Mouse (Mus musculus) MEL (cell line): ENCODE data around the gene Lemd1. TPM values are rescaled to one million over a fixed set of nuclear protein-coding genes. Genes with fewer than 3 reads are reported as not detected.

Source experiments
- DNase-seq: peaks from one replicate; pipeline ENCODE4 v3.0.0; 2011; ENCODE audit warnings: low read depth, low spot score
- H3K27ac ChIP-seq: 2 replicates; pipeline ENCODE4 v1.5.1; 2012; ENCODE audit warnings: low read depth, mild to moderate bottlenecking, control low read depth, low read length, moderate library complexity; ENCODE audit not compliant: control insufficient read depth
- H3K27me3 ChIP-seq, 2 experiments: fragments of 150-350 bp in 1 of 2; sonication (generic) in 1 of 2; 2 replicates each; pipeline ENCODE4 v1.6.1; 2012; ENCODE audit warnings: low read length in 2 of 2, mild to moderate bottlenecking in 2 of 2, improper control_type of control experiment in 1 of 2, moderate library complexity in 1 of 2; ENCODE audit not compliant: insufficient read depth in 2 of 2, control insufficient read depth in 1 of 2
- H3K36me3 ChIP-seq, 2 experiments: 2 replicates each; pipeline ENCODE4 v1.6.1; 2012 to 2014; ENCODE audit warnings: low read length in 2 of 2, improper control_type of control experiment in 1 of 2, inconsistent platforms in 1 of 2, mild to moderate bottlenecking in 1 of 2; ENCODE audit not compliant: insufficient read depth in 2 of 2, control insufficient read depth in 1 of 2
- H3K4me1 ChIP-seq, 2 experiments: fragments of 150-350 bp in 1 of 2; sonication (generic) in 1 of 2; 2 replicates each; pipeline ENCODE4 v1.6.1; 2012; ENCODE audit warnings: low read length in 2 of 2, improper control_type of control experiment in 1 of 2, mild to moderate bottlenecking in 1 of 2; ENCODE audit not compliant: insufficient read depth in 2 of 2, control insufficient read depth in 1 of 2
- H3K4me3 ChIP-seq, 2 experiments: fragments of 150-350 bp in 1 of 2; sonication (generic) in 1 of 2; 2 replicates each; pipeline ENCODE4 v1.5.1; 2012; ENCODE audit warnings: low read depth in 2 of 2, low read length in 2 of 2, mild to moderate bottlenecking in 2 of 2, moderate library complexity in 2 of 2, control low read depth in 1 of 2, improper control_type of control experiment in 1 of 2; ENCODE audit not compliant: control insufficient read depth in 1 of 2, insufficient read depth in 1 of 2
- H3K79me2 ChIP-seq: 2 replicates; pipeline ENCODE4 v1.6.1; 2012; ENCODE audit warnings: mild to moderate bottlenecking, low read length, moderate library complexity; ENCODE audit not compliant: control insufficient read depth, poor library complexity, insufficient read depth
- H3K9ac ChIP-seq: 2 replicates; pipeline ENCODE4 v1.6.1; 2012; ENCODE audit warnings: low read depth, mild to moderate bottlenecking, control low read depth, low read length, moderate library complexity; ENCODE audit not compliant: control insufficient read depth, poor library complexity, severe bottlenecking
- H3K9me3 ChIP-seq: fragments of 150-350 bp; sonication (generic); replicated peaks from 2 replicates; pipeline ENCODE4 v1.6.1; 2012; ENCODE audit warnings: mild to moderate bottlenecking, low read length, improper control_type of control experiment, moderate library complexity; ENCODE audit not compliant: insufficient read depth
- CHD1 ChIP-seq: IDR thresholded peaks from 2 replicates; pipeline ENCODE4 v1.6.1; 2012; ENCODE audit warnings: low read depth, mild to moderate bottlenecking, inconsistent platforms, low read length, improper control_type of control experiment
- CHD2 ChIP-seq: IDR thresholded peaks from 2 replicates; pipeline ENCODE4 v1.6.1; 2011; ENCODE audit warnings: low read length, improper control_type of control experiment
- E2F4 ChIP-seq: IDR thresholded peaks from 2 replicates; pipeline ENCODE4 v1.6.1; 2011; ENCODE audit warnings: low read depth, low read length, improper control_type of control experiment, borderline replicate concordance
- ELF1 ChIP-seq: IDR thresholded peaks from 2 replicates; pipeline ENCODE4 v1.6.1; 2014; ENCODE audit warnings: low read depth, mild to moderate bottlenecking, inconsistent platforms, low read length, improper control_type of control experiment, moderate library complexity
- EP300 ChIP-seq, 2 experiments: IDR thresholded peaks; 2 replicates each; pipeline ENCODE4 v1.6.1; 2011; ENCODE audit warnings: improper control_type of control experiment in 2 of 2, low read length in 2 of 2, low read depth in 1 of 2, mild to moderate bottlenecking in 1 of 2
- GABPA ChIP-seq: IDR thresholded peaks from 2 replicates; pipeline ENCODE4 v1.6.1; 2012; ENCODE audit warnings: low read depth, mild to moderate bottlenecking, inconsistent platforms, low read length, improper control_type of control experiment, moderate library complexity
- HCFC1 ChIP-seq: IDR thresholded peaks from 2 replicates; pipeline ENCODE4 v1.6.1; 2012; ENCODE audit warnings: low read depth, mild to moderate bottlenecking, inconsistent platforms, low read length, improper control_type of control experiment, moderate library complexity
- JUND ChIP-seq: IDR thresholded peaks from 2 replicates; pipeline ENCODE4 v1.6.1; 2011; ENCODE audit warnings: low read depth, mild to moderate bottlenecking, improper control_type of control experiment, low read length
- KAT2A ChIP-seq: conservative IDR thresholded peaks from 2 replicates; pipeline ENCODE4 v1.6.1; 2012; ENCODE audit warnings: low read depth, low read length, improper control_type of control experiment, inconsistent platforms
- MAFK ChIP-seq: IDR thresholded peaks from 2 replicates; pipeline ENCODE4 v1.6.1; 2011; ENCODE audit warnings: low read depth, mild to moderate bottlenecking, low read length, improper control_type of control experiment, borderline replicate concordance
- MAX ChIP-seq: IDR thresholded peaks from 2 replicates; pipeline ENCODE4 v1.6.1; 2011; ENCODE audit warnings: low read length, improper control_type of control experiment
- MEF2A ChIP-seq: IDR thresholded peaks from 2 replicates; pipeline ENCODE4 v1.6.1; 2014; ENCODE audit warnings: low read depth, mild to moderate bottlenecking, inconsistent platforms, low read length, improper control_type of control experiment; ENCODE audit not compliant: poor library complexity, insufficient replicate concordance, severe bottlenecking; ENCODE audit errors: extremely low read depth
- MYB ChIP-seq: IDR thresholded peaks from 2 replicates; pipeline ENCODE4 v1.6.1; 2011; ENCODE audit warnings: mild to moderate bottlenecking, low read depth, low read length, improper control_type of control experiment
- NELFE ChIP-seq: IDR thresholded peaks from 2 replicates; pipeline ENCODE4 v1.6.1; 2011; ENCODE audit warnings: low read depth, low read length, improper control_type of control experiment
- POLR2A ChIP-seq, 2 experiments: IDR thresholded peaks; 2 replicates each; pipeline ENCODE4 v1.6.1; 2011 to 2012; ENCODE audit warnings: low read length in 2 of 2, mild to moderate bottlenecking in 2 of 2, control low read depth in 1 of 2, improper control_type of control experiment in 1 of 2, low read depth in 1 of 2, moderate library complexity in 1 of 2; ENCODE audit not compliant: control insufficient read depth in 1 of 2, insufficient read depth in 1 of 2, poor library complexity in 1 of 2
- POLR2AphosphoS2 ChIP-seq: IDR thresholded peaks from 2 replicates; pipeline ENCODE4 v1.6.1; 2011; ENCODE audit warnings: low read length, improper control_type of control experiment
- RAD21 ChIP-seq: IDR thresholded peaks from 2 replicates; pipeline ENCODE4 v1.6.1; 2011; ENCODE audit warnings: mild to moderate bottlenecking, low read depth, low read length, improper control_type of control experiment
- RCOR1 ChIP-seq: IDR thresholded peaks from 2 replicates; pipeline ENCODE4 v1.6.1; 2012; ENCODE audit warnings: low read depth, mild to moderate bottlenecking, inconsistent platforms, low read length, improper control_type of control experiment
- TCF12 ChIP-seq: IDR thresholded peaks from 2 replicates; pipeline ENCODE4 v1.6.1; 2014; ENCODE audit warnings: low read depth, mild to moderate bottlenecking, inconsistent platforms, low read length, improper control_type of control experiment, moderate library complexity
- USF1 ChIP-seq: IDR thresholded peaks from 2 replicates; pipeline ENCODE4 v1.6.1; 2014; ENCODE audit warnings: low read depth, mild to moderate bottlenecking, inconsistent platforms, low read length, improper control_type of control experiment, moderate library complexity
- USF2 ChIP-seq, 2 experiments: IDR thresholded peaks; 2 replicates each; pipeline ENCODE4 v1.6.1; 2011 to 2012; ENCODE audit warnings: improper control_type of control experiment in 2 of 2, low read length in 2 of 2, borderline replicate concordance in 1 of 2, inconsistent platforms in 1 of 2, low read depth in 1 of 2, mild to moderate bottlenecking in 1 of 2; ENCODE audit not compliant: insufficient read depth in 1 of 2
- ZNF384 ChIP-seq: IDR thresholded peaks from 2 replicates; pipeline ENCODE4 v1.6.1; 2012; ENCODE audit warnings: low read depth, mild to moderate bottlenecking, inconsistent platforms, low read length, improper control_type of control experiment
- polyA plus RNA-seq, 2 experiments: library from polyadenylated mRNA; stranded (reverse) in 1 of 2; unstranded in 1 of 2; fragments of >175 nt in 1 of 2; fragments of >200 nt in 1 of 2; gene quantifications; 2 replicates each; pipeline versions ENCODE4 v1.2.1 to v1.2.4; 2012; ENCODE audit warnings: low replicate concordance in 2 of 2, low read depth in 1 of 2; ENCODE audit not compliant: insufficient read length in 2 of 2, insufficient read depth in 1 of 2, missing spikeins in 1 of 2
- total RNA-seq: library from RNA; depleted of rRNA; stranded (reverse); fragments of 300-350 nt; gene quantifications from 2 replicates; pipeline ENCODE4 v1.2.3, GENCODE M21; 2012

The Lemd1 gene
- total and polyA plus RNA-seq, 3 experiments, result not detected

GRCm38 (mm10) chr1:132171619-132172018, 19.6 kb upstream of the Lemd1 start (continued):
- TF ChIP-seq E2F4 (no peak), NELFE (no peak)

DNA sequence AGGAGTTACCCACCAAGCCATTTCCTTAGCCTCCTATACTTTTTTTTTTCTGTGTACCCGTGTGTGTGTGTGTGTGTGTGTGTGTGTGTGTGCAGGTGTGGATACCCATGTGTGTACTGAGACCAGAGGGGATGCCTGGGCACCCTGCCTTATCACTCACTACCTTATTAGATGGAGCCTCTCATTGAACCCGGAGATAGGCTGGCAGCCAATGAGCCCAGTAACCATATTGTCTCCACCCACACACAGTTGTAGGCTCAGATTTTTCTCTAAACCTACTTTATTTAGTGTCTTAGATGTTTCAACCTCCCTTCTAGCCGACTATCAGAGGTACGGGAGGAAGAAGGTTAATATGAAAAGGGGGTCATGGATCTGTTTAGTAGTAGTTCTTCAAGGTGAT, 4.9 kb upstream of the Lemd1 start:
- TF ChIP-seq TCF12, result peak; percentile 9; the same call in 1 of the 2 replicates
- TF ChIP-seq ZNF384, result no peak
- TF ChIP-seq MEF2A, result no peak
- 0 out of 4 replicates have a peak, but pooled peaks of 1 of the 2 experiments have one; percentile 18 for TF ChIP-seq EP300 (IDR thresholded peaks at IDR 0.05; ENCODE audit: low read depth in 1 of 2, low read length in 2 of 2)
- peaks cover 7 to 8% of the 10 kb centered on the region in 2 experiments for H3K27me3 ChIP-seq
- no peaks in the 10 kb centered on the region for H3K36me3 ChIP-seq

GRCm38 (mm10) chr1:132188442-132189066, 2.7 kb upstream of the Lemd1 start:
- Histone ChIP-seq H3K27ac (no peak overlapping the region), H3K27me3 (peaks cover 0 to 4% of the 10 kb centered on the region in 2 experiments; a peak in 3 of 4 replicates), H3K36me3 (no peaks in the 10 kb centered on the region)
- no peak for TF ChIP-seq MAFK
- TF ChIP-seq CHD1, result no peak
- TF ChIP-seq USF1, result no peak
- TF ChIP-seq RCOR1, result no peak
- no peak for TF ChIP-seq KAT2A
- no peak for TF ChIP-seq MEF2A
- no peak for TF ChIP-seq POLR2A (IDR thresholded peaks at IDR 0.05; ENCODE audit: control insufficient read depth in 1 of 2, insufficient read depth in 1 of 2, low read depth in 1 of 2, low read length in 2 of 2, poor library complexity in 1 of 2)
- no peak for TF ChIP-seq GABPA
- no peak for TF ChIP-seq JUND
- no peak for TF ChIP-seq POLR2AphosphoS2
- no peak for TF ChIP-seq RAD21
- no peak for TF ChIP-seq CHD2
- TF ChIP-seq HCFC1, result no peak
- no peak for TF ChIP-seq MYB
- TF ChIP-seq ELF1, result no peak
- no peak for TF ChIP-seq USF2 (IDR thresholded peaks at IDR 0.05; ENCODE audit: borderline replicate concordance in 1 of 2, insufficient read depth in 1 of 2, low read depth in 1 of 2, low read length in 2 of 2)
- TF ChIP-seq MAX, result no peak
- TF ChIP-seq, all 39 proteins: peak for 0
- H3K9me3 ChIP-seq, result no peaks in the 10 kb centered on the region
- no peak overlapping the region for H3K9ac ChIP-seq
- peak; percentile 12 for DNase-seq
- no peaks in the 10 kb centered on the region for H3K79me2 ChIP-seq
- no peaks in the 10 kb centered on the region for H3K4me1 ChIP-seq
- H3K4me3 ChIP-seq, result no peak overlapping the region

More for the DNA sequence above, 4.9 kb upstream of the Lemd1 start:
- no peaks in the 10 kb centered on the region for H3K79me2 ChIP-seq
- no peaks in the 10 kb centered on the region for H3K9me3 ChIP-seq
- no peak overlapping the region for H3K27ac ChIP-seq
- H3K9ac ChIP-seq, result no peak overlapping the region
- no peak for DNase-seq
- H3K4me3 ChIP-seq, result no peak overlapping the region
- no peaks in the 10 kb centered on the region for H3K4me1 ChIP-seq
